Mouse (Mus musculus): ENCODE results near the gene Lif.
A peak's percentile ranks its signal among the peaks of the same experiment; 100 is the strongest.

Lif gene

DNA sequence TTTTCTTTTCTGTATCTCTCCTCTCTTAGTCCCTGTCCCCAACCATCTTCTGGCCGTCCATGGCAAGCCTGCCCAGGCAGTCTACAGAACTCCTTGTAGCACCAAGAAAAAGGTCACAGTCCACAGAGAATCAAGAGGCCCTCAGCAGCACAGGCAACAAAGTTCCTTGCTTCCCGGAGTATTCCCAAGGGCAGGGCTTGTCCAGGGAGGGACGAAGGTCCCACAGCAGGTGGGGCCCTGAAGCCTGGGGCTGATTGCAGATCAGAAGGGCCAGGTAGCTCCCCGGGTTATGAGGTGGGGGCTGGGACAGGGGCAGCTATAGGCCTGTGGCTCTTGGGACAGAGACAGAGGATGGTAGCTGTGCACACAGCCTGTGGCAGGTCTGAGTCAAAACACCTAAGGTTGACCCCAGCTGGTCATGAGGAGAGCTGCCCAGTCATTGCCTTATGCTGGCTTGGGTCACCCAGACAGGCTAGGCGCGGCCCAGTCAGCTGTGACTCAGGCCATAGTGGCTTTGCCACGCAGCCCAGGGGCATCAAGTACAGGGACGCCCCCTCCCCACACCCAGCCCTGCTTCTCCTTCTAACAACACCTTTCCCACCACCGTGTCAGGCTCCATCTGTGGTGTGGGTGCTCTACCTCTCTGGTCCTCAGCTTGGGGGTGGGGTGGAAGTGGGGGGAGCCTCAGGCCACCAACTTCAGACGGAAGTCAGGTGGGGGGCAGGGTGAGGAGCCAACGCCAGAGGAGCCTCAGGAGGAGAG lies at the start of gene Lif:
Gene Lif, plus strand, starts transcription at position 712 of the 762 bp plus-strand sequence.
- no peak for DNase-seq

DNA sequence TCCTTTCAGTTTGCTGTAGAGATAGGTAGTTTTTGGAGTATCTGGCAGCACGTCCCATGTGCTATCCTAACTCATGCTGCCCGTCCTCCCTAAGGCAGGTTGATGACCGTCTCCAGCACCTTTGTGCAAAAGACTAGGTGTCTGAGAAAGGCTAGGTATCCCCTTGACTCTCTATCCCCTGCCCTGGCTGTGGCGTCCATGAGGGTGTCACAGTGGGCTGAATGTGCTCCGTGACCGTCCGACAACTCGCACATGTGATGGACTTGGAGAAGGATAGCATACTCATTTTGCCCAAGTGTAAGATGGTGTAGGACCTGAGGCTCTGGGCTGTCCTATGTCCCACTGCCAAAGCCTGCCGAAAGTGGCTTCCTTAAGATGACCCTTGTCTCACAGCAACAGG lies 49.7 kb upstream of the Lif start:
- DNase-seq = no peak

DNA sequence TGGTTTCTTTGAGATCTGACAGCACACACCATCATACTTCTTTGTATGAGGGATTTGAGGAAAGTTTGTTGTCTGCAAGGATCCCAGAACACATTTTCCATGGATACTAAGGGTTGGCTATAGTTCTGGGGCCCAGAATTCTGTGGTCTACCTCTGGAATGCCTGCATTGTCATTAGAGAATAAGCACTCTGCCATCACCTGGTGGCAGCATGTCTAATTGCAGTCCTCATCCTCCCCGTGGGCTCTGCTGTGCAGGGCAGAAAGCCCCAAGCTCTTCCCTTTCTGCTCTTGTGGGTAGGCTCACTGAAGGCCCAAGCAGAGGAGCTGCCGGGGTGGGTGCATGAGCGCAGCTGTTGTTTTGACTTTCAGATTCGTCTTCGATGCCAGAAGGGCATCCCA lies 47.8 kb upstream of the Lif start:
- DNase-seq = no peak

DNA sequence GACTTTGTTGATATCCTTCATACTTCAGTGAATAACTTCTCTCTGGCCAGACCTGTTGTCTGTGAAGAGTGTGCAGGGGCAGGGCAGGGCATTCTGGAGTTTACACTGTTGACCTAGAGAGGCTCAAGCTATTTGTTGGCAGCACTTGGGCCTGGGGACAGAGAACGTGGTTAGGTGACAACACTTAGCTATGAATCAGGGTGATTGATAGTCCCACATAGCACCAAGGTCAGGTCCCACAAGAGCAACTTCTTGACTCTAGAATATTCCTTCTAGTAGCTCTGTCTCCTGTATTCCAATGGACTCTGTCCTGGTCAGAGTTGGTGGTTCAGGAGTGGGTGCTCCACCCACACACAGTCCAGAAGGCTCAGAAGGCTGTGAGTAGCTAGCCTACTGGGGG lies 46.6 kb upstream of the Lif start:
- no peak for DNase-seq

DNA sequence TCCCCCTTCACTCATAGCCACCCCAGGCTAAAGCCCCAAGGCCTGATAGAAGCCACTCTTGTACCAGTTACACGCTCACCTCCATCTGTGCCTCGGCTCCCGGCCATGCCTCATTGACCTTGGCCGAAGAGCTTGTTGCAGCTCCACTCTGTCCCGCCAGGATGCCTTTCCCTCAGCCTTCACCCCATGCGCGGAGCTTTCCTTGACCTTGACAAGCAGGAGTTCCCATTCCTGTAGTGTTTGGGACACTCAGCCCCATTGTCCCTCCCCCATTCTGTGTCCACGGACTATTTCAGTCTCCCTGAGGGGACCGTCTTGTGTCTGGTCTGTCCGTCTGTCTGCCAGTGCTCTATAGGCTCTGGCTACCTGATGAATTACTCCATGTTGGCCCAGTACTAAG lies 44.2 kb upstream of the Lif start:
- no peak for DNase-seq

DNA sequence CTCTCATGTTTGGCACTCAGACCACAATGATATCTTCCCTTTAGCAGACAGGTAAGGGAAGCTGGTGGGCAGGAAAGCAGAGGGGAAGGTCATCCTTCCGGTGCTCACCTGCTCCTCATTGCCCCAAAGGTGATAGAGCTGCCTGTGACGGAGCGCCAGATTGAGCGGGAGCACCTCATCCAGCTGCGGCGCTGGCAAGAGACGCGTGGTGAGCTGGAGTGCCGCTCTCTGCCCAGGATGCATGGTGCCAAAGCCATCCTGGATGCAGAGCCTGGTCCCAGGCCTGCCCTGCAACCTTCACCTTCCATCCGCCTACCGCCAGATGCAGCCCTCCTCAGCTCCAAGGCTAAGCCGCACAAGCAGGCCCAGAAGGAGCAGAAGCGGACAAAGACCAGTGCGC lies 42.8 kb upstream of the Lif start:
- DNase-seq = no peak

DNA sequence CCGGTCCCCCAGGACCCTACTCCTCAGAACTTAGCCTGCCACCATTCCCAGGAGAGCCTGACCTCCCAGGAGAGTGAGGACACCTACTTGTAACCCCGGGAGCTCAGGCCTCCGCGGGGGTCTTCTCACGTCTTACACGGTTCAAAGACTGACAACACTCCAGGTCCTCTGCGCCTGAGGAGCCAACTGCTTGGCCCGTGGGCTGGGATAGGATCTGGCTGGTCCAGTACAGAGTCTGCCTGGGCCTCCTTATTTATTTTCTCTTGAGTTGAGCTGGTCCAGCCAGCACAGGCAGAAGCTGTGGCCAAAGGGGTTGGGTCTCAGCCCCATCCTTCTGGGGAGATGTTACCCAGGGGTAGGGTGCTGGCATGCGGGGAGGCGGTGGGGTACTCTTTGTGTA lies 42.3 kb upstream of the Lif start:
- DNase-seq = no peak

DNA sequence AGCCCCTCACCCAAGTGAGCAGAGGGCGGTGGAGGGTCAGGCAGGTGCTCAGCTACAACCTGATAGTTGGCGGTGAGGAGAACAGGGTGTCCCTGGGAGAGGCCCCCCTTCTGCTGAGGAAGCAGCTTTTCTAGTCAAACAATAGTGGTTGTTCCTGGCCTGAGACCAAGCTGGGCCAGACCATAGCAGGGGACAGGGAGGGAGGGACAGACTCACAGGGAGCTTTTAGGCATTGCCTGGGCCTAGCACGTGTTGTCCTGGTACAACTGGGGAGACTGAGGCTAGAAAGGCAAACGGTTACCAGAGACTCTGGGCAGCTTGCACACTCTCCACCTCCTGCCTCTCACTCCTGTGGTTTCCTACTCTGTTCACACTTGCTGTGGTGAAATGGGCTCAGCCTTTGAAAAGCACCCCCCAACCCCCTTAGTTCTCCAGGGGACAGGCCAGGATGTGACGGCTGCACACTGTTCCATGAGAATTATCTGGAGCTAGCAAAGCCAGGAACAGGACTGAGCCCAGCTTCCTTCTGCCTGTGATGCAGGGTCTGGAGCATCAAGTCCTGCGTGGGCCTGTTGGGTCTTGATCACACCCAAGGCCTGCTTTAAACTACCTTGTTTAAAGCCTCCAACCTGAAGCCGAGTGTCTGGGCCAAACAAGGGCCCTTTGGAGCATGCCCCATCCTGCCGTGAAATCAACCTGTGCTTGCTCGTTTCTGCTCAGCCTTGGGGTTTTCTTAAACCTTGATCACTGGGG lies 40.9 kb upstream of the Lif start:
- DNase-seq = no peak

DNA sequence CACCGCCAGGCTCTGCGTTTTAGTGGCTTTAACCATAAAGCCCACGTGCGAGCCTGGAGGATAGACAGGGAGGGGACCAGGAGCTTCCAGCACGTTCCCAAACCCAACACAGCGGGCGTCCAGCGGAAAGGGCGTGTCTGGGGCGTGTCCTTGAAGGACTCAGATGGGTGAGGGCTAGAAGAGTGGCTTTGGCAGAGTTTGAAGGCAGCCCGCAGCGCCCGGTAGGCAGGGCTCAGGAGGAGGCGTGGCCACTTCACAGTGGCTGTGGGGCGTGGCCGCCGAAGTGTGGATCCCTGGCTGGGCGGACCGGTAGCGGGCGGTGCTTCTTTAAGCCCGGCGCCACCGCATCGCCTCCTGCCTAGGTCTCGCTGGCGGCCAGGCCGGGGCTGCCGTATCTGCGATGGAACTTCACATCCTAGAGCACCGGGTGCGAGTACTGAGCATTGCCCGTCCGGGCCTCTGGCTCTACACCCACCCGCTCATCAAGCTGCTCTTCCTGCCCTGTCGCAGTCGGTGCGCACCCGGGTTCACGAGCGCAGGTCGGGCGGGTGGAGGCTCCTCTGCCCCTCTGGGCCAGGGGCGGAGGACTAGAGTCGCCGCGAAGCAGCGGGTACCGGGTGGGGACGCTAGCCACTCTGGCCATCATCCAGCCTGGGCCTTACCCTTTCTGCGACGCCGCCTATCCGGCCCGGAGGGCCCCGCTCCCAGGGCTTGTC lies 39.3 kb upstream of the Lif start, which contains the start of gene Castor1:
Gene Castor1, plus strand, starts transcription at position 312 of the 716 bp plus-strand sequence.
- peak; percentile 57 to 72 for DNase-seq

DNA sequence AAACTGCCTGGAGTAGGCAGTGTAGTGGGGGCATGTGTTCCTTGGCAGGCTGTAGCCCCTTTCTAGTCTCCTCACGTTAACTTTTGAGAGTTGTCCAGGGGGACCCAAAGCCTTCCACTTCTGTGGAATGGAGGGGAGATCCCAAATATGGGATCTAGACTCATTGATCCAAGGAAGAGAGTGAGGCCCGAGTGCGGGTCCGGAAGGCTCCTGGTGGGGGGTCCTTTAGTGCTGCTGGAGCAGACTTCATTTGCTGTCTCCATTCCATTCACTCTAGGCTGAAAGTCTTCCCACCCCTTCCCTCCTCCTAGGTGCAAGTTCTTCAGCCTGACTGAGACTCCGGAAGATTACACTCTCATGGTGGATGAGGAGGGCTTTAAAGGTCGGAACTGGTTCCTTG lies 38.7 kb upstream of the Lif start:
- DNase-seq = no peak

DNA sequence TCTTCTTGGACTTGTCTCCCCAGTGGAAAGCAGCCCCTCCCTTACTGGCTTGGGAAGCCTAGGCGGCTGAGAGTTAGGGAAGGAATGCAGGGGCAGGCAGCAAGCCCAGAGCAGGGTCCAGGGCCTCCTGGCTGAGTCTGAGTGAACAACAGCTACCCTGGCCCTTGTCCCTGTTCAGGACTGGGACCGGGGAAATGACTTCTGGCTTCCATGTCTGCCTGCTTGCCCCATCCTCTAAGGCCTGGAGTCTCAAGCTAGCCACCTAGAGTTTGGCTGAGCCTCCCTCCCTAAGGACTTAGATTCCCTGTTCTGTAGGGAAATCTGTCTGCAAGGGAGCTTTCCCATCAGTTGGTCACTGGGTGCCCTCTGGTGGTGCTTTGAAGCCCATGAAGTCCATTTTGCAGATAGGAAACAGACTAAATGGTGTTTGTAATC lies 38.0 kb upstream of the Lif start:
- peak; percentile 78 to 80 for DNase-seq

DNA sequence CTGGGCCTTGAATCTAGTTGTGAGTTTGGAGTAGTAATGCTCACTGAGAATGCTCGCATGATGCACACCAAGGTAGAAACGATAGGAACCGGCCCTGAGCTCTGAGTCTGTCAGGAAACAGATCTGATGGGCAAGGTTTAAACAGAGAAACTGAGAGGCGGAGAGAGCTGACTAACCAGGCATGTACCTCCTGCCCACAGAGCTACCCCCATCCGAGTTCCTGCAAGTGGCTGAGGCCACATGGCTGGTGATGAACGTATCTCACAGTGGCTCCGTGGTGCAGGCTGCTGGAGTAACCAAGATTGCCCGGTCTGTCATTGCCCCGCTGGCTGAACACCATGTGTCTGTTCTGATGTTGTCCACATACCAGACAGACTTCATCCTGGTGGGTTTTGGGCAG lies 37.4 kb upstream of the Lif start:
- DNase-seq = no peak

DNA sequence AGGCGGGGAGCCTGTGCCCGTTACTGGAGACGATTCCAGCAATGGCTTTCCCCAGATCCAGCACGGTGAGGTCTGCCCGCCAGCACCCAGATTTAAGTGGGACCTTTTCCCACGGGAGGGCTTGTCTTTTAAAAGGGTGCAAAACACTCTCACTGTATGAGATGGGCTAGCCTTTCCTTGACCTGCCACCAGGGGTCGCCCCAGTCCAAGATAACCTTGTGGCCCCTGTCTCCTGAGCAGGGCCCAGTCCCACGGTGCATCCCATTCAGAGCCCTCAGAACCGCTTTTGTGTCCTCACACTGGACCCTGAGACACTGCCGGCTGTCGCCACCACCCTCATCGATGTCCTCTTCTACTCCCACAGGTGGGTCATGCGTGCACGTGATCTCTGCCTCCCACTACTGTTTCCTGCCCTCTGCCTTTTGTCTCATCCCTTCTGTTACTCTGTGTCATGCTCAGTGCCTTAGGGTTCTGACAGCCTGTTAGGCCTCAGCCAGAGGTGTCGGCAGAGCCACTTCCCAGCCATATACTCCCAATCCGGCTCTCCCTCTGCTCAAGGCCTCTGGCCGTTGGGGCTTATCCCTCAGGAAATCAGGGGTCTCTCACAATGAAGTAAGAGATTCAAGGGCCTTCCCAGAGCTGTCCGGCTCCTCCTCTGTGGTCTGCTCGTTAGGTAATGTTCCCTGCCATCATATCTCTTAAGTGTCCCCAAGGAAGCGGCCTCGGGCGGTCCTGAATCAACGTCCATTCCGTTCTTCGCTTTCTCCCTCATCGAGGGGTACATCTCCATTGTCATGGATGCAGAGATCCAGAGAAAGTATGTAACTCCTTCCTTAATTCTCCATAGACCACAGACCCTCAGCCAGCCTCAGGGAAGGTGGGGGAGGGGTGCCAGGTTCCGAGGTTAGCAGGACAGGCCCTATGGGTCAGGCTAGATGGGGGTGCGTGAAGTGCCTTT lies 36.6 kb upstream of the Lif start:
- peak; percentile 91 to 94 for DNase-seq

DNA sequence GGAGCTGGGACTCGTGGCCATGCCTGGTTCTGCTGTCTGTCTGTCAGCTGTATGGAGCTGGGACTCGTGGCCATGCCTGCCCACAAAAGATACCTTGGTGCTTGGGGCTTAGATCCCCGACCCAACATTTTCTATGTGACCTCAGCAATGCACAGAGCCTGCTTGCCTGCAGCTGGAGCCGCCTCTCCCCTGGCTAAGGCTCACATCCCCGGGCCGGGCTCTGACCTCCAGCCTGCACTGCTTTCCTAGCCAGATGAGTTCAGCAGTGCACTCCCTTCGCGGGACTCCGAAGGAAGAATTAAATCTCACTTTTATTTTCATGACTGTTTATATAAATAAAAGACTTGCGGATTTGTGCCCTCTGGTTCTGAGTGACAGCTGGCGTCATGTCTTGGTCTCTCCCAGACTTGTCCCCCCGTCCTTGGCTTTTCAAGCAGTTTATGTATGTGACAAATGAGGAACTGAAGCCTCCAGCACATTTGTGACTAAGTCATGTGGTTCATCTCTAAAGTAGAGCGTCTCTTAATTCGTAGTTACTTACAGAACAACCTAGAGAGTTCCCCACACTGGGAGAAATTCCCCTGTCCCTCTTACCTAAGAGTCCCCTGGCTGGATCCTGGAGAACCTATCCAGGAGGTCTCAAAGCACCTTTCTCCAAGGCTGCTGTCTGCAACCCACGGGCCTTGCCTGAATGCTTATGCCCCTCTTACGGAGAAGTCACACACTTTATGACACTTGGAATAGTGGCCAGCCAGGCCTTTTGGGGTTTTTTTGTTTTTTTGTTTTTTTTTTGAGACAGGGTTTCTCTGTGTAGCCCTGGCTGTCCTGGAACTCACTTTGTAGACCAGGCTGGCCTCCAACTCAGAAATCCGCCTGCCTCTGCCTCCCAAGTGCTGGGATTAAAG lies 35.1 kb upstream of the Lif start:
- no peak for DNase-seq

DNA sequence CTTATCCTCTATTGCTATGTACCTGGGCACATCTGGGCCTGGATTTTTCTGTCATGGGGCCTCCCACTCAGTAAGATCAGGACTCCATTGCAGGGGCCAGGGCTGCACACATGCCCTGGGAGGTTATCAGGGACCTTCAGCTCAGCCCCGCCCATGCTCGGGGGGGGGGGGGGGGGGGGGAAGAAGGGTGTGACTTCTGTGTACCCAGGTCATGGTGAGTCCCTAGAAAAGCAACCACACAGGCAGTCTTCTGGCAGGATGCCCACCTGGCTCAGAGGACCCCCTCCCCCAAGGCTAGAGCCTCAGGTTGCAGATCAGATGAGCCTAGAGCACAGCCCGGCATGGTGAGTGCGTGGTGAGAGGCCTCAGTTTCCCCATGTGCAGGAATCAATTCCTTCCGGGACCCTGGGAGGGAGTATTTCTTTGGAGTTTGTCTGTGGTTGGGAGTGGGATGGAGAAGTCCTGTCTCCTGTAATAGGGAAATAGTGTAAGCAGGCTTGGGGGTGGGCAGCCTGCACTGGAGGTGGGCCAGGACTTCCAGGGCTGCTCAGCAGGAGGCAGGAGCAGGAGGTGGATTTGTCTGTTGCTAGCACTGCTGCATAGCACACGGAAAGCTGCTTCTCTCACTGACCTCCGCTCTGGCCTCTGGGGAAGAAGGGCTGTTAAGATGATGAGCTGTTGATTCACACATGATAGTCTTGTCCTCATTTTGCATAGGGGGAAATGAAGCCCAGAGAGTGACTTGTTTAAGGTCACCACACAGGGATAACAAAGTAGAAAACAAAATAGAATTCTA lies 33.8 kb upstream of the Lif start:
- DNase-seq = no peak

DNA sequence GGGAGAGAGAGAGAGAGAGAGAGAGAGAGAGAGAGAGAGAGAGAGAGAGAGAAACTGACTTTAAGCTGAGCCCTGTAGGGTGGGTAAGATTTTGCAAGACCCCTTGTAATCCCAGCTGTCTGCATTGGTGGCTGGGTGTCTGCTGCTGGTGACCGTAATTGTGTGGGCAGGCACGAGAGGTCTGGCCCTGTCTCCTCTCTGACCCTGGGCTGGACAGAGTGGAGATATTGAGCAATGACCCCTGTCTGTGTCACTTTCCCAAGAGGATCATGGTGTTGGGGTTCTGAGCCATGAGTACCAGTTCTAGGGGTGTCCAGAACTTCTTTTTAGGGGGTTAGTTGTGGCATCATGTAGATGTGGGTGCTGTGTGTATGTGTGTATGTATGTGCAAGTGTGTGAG lies 33.1 kb upstream of the Lif start:
- no peak for DNase-seq

DNA sequence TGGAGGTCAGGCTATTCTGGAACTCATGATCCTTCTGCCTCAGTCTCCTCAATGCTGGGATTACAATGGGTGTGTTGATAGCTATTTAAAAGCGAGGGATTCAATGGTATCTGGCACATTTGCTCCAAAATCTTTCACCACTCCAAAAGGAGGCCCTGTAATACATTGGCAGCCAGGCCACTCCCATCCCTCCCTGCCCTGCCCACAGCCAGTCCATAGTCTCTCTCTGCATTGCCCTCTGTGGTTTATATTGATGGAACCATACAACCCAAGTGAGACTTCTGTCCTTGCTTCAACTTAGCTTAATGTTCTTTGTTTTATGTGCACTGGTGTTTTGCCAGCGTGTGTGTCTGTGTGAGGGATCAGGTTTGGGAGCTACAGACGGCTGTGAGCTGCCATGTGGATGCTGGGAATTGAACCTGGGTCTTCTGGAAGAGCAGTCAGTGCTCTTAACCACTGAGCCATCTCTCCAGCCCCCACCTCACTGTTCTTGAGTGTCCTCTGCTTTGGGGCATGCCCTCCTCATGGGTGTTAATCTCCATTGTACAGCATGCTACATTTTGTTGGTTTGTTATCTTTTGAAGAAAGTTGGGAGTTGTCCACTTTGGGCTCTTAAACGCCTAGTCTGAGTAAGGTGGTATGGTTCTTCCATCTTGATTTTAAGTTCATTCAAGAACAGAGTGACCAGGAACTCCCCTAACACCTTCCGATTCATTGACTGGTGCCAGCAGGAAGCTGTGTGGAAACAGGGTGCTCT lies 30.6 kb upstream of the Lif start:
- DNase-seq = no peak

DNA sequence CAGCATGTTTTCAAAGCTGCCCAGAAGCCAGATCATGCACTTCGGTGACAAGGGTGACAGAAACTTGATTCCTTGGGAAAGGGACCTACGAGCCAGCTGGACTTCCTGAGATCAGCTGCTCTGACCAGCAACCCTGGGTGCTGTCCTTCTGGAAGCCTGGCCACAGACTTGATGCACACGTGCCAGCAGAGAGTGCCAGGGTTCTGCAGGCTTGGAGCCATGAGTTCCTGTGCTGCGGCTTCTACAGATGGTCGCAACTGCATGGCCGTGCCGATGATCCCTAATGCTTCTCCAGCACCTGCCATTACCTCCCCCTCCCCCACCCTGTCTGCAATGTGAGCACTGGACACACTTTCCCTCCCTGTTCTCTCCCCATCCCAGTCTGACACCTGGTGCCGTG lies 28.9 kb upstream of the Lif start:
- peak; percentile 95 to 96 for DNase-seq

DNA sequence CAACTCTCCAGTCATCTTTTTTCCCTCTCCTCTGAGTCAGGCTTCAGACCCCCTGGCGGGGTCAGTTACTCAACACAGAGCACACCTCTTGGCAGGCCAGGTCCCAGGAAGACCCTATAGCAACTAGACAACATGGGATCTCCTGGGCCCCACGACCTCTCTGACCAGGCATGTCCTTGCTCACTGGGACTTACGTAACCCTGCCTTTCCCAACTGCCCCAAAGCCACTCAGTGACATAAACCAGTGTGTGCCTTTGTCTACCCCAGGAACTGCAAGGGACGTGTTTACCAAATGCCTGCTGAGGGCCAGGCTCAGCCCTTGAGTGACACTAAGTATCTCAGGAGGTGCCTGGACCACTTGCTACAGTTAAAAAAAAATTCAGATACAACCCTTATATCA lies 27.5 kb upstream of the Lif start:
- DNase-seq = no peak

DNA sequence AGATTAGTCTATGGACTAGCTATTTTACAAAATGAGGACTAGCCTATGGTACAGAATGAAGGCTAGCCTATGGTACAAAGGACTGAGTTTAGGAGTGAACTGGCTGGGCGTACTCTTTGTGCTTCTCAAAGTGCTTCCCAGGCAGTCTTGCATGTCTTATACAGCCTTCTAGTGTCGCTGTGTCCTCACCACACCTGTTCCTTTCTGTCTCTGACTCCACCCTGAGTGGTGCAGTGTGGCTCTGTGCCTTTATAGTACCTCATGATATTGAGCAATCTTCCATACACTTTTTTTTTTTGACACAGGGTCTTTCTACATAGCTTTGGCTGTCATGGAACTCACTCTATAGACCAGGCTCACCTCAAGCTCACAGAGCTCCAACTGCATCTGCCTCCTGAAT lies 25.9 kb upstream of the Lif start:
- DNase-seq = no peak

All from cerebellum, postnatal 10 days (tissue).